Mouse (Mus musculus) embryo, embryonic 10 days (tissue): ENCODE results near the gene Sox18.

Experiments
- DNase-seq: peaks from one replicate; pipeline ENCODE4 v3.0.0-alpha.2; 2015; ENCODE audit warnings: low spot score

Sox18 gene

DNA sequence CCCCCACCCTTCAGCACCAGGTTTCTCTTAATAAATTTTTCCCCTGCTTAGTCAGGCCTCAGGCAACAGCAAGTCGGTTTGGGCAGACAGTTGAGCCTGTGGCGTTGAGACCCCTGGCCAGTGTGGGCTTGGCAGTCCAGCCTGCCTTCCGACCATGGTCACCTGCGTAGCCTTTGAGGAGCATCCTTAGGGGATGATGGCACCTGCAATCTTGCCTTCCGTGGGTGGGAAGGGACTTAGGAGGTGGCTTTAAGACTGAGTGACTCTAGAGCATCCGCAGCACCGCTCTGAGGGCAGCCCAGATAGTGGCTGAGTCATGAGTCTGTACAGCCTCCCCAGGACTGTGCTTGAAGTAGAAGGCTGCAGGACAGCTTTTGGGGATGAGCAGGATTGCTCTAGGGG, 9.3 kb upstream of the Sox18 start:
- peak; percentile 36 for DNase-seq

GRCm38 (mm10) chr2:181679951-181680715, 8.7 kb upstream of the Sox18 start, which contains the start of gene Tcea2:
Gene Tcea2 (plus strand): TSS chr2:181680310.
- peak; percentile 73 for DNase-seq

- peak; percentile 88 for DNase-seq
Measured at GRCm38 (mm10) chr2:181678780-181679179, 7.3 kb upstream of the Sox18 start.

- DNase-seq, result no peak
Measured at GRCm38 (mm10) chr2:181677755-181678098, 6.3 kb upstream of the Sox18 start.

- no peak for DNase-seq
Measured at GRCm38 (mm10) chr2:181677096-181677754, 5.8 kb upstream of the Sox18 start.

DNA sequence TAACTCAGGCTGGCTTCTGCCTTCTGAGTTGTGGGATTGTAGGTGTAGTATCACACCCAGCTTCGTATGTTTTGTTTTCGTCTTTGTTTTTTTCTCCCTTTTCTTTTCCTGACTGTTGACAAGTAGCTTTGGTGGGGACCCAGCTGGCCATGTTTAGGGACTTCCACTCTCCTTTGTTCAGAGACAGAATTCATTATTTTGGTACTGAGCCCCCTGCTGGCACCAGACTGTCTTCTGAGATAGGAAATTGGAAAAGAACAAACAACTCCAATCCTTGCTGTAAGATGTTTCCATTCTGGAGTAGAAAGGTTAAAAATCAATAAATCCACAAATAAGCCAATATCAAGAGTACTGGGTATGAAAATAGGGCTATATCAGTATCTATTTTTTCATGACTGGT, 5.0 kb upstream of the Sox18 start:
- peak; percentile 62 for DNase-seq

GRCm38 (mm10) chr2:181675454-181675853, 4.0 kb upstream of the Sox18 start:
- DNase-seq, result peak; percentile 85

DNA sequence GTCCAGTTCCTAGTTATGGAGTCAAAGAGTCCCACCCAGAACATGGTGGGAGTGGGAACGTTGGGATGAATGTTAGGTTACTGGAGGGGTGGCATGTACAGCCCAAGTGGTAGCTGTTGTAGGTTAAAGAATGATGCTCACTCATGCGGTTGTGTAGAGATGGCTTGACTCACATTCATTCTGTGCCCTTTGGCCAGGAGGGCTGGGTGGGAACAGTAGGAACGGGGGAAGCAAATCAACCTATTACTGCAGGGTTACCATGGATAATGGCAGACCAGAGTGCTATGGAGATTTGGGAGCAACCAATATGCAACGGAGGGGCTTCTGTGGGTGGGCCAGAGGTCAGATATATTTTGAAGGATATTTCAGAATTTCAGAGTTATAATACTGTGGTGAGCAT, 3.5 kb upstream of the Sox18 start:
- no peak for DNase-seq

GRCm38 (mm10) chr2:181673501-181673900, 2.1 kb upstream of the Sox18 start:
- DNase-seq, result peak; percentile 39

- DNase-seq, result no peak
Measured at GRCm38 (mm10) chr2:181671984-181672383, 544 bp upstream of the Sox18 start.

DNA sequence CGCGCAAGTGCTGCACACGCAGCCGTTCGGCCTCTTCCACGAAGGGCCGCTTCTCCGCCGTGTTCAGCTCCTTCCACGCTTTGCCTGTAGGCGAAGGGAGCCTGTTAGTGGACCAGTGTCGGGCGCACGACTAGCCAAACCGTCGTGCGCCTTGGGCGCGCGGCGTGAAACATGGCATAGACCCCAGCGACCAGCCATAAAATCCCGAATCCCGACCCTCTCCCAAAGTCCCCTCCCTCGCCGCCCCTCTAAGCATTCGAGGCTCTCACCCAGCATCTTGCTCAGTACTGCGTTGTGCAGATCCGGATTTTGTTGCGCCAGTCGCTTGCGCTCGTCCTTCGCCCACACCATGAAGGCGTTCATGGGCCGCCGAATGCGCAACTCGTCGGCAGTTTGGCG, 528 bp downstream of the Sox18 start:
- no peak for DNase-seq

DNA sequence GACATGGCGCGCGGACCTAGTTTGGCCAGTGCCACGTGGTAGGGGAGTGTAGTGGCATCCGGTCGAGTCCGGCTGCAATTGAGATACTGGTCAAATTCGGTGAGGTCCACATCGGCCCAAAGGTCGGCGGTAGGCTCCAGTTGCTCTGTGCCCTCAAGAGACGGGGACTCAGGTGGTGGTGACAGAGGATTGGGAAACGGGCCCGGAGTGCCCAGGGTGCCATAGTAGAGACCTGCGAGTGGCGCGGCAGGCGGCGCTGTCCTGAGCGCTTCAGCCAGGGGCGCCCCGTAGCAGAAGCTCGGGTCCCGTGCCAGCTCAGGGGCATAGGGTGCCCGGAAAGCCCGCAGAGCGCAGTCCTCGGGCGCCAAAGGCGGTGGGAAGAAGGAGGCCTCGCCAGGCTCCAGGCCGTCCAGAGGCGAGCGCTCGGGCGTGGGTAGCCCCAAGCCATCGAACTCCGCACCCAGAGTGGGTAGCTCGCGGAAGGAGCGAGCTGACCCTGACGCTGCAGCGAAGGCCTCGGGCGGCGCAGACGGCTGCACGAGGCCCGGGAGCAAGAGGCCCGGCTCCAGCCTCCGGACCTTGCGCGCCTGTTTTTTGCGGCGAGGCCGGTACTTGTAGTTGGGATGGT, 1.0 kb downstream of the Sox18 start:
- peak; percentile 33 for DNase-seq

GRCm38 (mm10) chr2:181663298-181663630, 8.2 kb downstream of the Sox18 start:
- DNase-seq, result no peak

DNA sequence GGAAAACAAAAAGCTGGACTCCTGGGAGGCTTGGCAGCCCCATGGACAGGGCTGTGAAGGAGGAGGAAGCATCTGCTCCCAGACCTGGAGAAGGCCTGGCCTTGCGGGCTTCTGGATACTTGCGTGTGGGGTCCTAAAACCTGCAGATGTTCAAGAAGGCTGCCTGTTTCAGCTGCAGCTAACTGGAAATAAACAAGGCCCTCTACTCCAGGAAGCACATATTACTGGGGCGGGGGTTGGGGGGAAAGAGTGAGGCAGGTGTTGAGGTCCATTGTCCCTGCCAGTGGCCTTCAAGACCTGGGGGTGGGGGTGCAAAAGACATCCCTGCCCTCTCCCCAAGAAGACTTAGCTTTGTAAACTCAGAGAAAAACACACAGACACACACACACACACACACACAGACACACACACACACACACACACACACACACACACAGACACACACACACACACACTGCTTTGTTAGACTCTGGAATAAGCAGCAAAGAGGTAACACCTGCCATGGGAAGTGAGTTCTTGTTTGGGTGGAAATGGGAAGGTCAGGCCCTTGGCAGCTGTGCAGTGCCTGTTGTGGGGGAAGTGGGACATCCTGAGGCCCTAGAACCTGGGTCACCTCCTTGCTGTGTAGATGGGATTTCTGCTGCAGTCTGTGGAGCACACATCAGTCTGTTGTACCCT, 8.7 kb downstream of the Sox18 start:
- DNase-seq, result no peak

GRCm38 (mm10) chr2:181659609-181660055, 11.8 kb downstream of the Sox18 start:
- peak; percentile 89 for DNase-seq

DNA sequence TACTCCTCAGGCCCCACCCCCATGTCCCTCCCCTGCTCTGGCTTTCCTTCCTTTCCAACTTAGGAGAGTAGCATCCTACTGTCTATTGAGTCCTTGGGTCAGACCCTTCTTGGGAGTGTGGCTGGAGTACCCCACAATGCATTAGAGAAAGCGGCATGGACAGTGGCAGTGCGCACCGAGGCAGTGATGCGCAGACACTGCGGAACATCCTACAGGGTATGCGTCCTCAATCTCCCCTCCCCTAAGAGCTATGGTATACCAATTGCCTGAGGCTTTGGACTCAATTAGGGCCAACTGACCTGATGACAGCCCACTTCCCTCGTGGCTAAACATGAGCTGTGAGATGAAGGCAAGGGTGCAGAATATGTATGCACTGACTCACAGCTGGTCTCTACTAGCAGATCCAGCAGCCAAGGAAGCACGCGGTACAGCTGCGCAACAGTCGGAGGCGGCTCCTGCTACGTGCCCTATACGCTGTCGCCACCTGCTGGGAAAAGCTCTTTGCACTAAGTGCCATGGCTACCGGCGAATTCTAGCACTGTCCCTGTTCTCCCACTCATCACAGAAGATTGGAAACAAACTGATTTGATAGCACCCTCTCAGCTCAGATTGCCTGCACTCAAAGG, 12.4 kb downstream of the Sox18 start:
- peak; percentile 75 for DNase-seq

GRCm38 (mm10) chr2:181658528-181658927, 12.9 kb downstream of the Sox18 start:
- no peak for DNase-seq

- DNase-seq, result no peak
Measured at GRCm38 (mm10) chr2:181657441-181657840, 14.0 kb downstream of the Sox18 start.

GRCm38 (mm10) chr2:181656734-181657133, 14.7 kb downstream of the Sox18 start, which contains the start of gene Gm29797:
Gene Gm29797 (plus strand): TSS chr2:181657034.
- DNase-seq, result no peak

- DNase-seq, result no peak
Measured at GRCm38 (mm10) chr2:181653523-181653922, 17.9 kb downstream of the Sox18 start.

DNA sequence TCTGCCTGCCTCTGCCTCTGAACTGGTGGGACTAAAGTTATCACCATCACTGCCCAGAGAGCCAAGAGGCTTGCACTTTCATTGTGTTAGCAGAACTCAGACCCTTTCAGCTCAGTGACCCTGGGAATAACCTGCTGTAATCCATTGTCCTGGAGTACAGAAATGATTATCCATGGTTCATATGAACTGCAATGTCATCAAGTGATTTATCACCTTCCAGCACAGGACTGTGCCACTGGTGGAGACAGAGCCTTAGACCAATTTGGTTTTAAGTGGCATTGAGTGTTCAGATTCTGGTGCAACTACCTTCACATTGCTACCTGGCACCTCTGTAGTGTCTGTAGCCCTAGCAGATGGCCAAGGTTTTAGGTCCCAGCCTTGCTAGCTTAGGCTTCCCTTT, 18.4 kb downstream of the Sox18 start:
- DNase-seq, result no peak

DNA sequence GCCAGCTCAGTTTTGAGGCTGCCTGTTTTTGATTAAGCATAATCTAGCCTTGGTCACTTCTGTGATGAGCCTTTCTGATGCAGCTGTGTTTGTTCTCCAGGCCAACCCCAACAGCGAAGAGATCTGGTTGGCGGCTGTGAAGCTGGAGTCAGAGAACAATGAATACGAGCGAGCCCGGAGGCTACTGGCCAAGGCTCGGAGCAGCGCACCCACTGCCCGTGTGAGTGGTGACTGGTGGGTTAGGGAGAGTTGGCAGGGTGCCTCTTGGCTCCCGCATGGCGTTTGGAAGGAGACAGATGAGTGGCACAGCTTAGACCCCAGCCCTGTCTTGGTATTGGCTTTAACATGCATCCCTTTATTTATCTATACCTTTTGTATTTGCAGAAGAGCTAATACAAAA, 22.5 kb downstream of the Sox18 start:
- DNase-seq, result no peak
